Mouse (Mus musculus): ENCODE data around the gene Atp6v1b1.

Gene Atp6v1b1

DNA sequence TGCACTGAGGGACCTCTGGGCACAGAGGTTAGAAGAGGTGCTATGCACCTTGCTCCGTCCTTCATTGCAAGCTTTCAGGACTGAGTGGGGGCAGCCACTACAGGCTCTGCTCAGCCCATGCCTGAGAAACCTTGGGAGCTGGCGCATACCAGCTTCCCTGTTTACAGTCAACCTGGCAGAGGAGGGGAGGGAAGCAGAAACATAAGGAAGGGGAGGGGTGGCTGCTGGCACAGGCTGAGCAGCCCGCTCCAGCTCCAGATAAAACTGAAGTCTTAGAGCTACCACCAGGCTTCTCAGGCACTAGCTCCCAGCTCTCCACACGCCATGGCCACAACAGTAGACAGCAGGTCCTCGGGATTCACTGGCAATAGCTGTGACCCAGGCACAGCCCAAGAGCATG is at the start of gene Atp6v1b1:
Gene Atp6v1b1, plus strand, starts transcription at position 230 of the 400 bp plus-strand sequence.
- DNase-seq (ENCODE audit: low read depth, low spot score): no peak

- DNase-seq (ENCODE audit: low read depth, low spot score): peak; percentile 68
These were observed 49.0 kb upstream of the Atp6v1b1 start for GRCm38 (mm10) chr6:83693835-83694234.

DNA sequence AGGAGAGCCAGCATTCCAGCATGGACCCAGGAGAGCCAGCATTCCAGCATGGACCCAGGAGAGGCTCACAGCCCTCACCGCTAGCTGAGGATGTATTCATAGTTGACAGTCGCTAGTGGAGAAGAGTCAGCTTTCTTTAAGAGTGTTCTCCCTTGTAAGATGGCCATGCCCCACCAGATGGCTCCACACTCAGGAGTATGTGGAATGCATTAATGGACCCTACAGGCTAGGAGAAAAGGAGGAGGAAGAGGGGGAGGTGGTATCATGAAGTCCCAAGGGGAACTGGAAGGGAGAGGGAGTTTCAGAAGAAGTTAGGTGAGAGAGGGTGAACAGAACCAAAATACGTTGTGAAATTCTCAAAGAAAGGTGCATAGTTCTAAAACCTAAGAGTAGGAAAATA is 47.1 kb upstream of the Atp6v1b1 start:
- DNase-seq (ENCODE audit: low read depth, low spot score): no peak

- DNase-seq (ENCODE audit: low read depth, low spot score): no peak
These were observed 46.1 kb upstream of the Atp6v1b1 start for GRCm38 (mm10) chr6:83696684-83697083.

GRCm38 (mm10) chr6:83697932-83698331 is 44.9 kb upstream of the Atp6v1b1 start:
- DNase-seq (ENCODE audit: low read depth, low spot score): no peak

- DNase-seq (ENCODE audit: low read depth, low spot score): no peak
These were observed 42.8 kb upstream of the Atp6v1b1 start for GRCm38 (mm10) chr6:83699971-83700370.

- DNase-seq (ENCODE audit: low read depth, low spot score): no peak
These were observed 41.8 kb upstream of the Atp6v1b1 start for GRCm38 (mm10) chr6:83701001-83701400.

- no peak for DNase-seq (ENCODE audit: low read depth, low spot score)
These were observed 40.4 kb upstream of the Atp6v1b1 start for GRCm38 (mm10) chr6:83702146-83702999.

GRCm38 (mm10) chr6:83703000-83703721 is 39.6 kb upstream of the Atp6v1b1 start:
- DNase-seq (ENCODE audit: low read depth, low spot score): no peak

- DNase-seq (ENCODE audit: low read depth, low spot score): no peak
These were observed 39.1 kb upstream of the Atp6v1b1 start for GRCm38 (mm10) chr6:83703722-83704078.

DNA sequence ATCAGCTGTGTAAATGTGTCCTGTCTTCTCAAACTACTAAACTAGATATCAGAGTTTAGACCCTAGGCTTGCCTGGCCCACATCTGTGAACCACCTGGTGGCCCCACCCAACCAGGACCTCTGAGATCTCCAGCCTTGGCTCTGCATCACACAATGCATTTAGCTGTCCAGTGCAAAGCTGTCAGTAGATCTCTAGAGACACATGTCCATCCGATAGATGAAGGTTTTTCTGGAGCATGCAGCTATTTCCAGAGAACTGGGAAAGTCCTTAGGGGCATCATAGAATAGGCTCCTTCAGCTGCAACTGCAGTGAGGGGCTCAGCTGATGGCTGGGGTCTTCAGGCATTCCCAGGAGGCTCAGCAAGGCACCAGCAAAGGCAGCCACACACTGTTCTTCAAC is 38.5 kb upstream of the Atp6v1b1 start:
- DNase-seq (ENCODE audit: low read depth, low spot score): no peak

DNA sequence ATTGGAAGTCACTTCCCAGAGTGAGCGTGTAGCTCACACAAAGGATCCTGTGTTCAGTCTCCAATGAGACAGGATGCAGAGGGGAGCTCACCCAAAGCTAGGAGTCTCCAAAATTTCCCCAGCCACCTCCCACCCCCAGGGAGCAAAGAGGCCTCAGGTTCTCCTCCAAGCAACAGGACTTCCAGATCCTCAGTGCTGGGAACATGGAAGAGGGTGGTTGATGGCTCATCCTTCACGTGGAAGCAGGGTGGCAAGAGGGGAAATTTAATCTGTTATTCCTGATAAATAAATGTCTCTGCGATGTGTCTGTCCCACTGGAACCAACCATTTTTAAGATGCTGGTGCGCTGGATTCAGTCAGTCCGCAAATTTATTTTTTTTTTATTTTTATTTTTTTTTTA is 38.1 kb upstream of the Atp6v1b1 start:
- DNase-seq (ENCODE audit: low read depth, low spot score): no peak

DNA sequence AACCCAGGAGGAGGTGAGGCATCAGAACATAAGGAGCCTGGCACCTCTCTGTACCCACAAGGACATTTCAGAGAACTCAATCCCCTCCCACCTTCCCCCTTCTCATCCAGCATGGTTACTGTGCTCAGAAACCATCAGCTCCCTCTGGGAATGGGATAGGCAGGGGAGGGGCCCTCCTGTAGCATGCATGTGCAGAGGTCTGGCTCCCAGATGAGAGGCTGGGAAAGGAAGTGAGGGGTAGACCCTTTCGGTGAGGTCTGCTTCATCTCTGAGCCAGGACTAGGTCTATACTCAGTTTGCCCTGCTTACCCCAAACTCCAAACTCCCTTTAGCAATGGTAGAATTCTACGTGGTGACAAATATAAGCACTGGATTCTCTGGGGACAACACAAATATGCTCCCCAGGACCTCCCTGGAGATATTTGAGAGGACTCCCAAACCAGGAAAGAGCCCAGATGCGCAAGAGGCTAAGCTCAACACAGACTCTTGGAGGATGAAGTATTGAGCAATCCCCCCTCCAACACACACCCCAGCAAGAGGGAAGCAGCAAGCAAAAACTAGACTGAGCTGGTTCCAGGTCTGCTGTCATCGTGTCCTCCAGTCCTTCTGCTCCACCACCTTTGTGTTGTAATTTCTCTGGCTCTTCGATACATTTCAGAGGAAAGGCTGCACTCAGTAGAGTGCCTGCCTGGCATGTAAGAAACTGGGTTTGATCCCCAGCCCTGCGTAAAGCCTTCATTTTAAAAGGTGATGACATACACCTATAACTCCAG is 34.9 kb upstream of the Atp6v1b1 start:
- DNase-seq (ENCODE audit: low read depth, low spot score): no peak

GRCm38 (mm10) chr6:83710361-83711066 is 32.3 kb upstream of the Atp6v1b1 start:
- no peak for DNase-seq (ENCODE audit: low read depth, low spot score)

GRCm38 (mm10) chr6:83711067-83711675 is 31.6 kb upstream of the Atp6v1b1 start, which contains the start of gene Vax2:
Vax2 (plus strand) TSS chr6:83711264.
- DNase-seq (ENCODE audit: low read depth, low spot score): peak; percentile 86

DNA sequence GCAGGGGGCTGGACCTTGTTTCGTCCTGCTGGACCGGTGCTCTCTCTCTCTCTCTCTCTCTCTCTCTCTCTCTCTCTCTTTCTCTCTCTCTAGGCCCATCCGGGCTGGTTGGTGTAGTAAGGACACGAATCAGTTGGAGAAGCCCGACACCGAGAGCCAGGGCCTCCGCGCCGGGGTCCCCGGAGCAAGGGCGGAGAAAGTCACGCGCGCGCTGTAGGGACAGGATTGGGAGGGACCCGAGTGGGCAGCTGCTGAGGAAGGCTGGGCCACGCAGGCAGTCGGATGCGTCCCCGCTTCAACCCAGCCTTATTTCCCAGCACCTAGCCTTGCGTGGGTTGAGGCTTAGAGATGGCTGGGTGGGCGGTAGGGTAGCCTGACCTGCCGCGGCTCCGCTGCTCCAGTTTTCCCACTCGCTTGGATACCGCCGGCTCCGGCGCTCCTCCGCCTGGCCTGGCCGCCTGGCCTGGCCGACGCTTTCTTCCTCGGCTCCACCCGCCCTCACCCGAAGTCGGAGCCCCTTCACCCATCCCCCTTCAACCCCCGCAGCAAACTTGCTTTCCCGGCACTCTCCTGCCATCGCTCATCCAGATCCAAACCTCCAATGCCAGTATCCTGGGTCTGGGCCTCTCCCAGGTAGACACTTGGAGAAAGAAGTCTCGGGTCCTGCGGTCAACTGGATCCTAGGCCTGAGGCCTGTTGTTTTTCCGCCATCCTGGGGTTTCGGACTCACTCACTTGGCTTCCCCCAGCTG is 30.9 kb upstream of the Atp6v1b1 start:
- DNase-seq (ENCODE audit: low read depth, low spot score): no peak

GRCm38 (mm10) chr6:83713271-83714136 is 29.3 kb upstream of the Atp6v1b1 start:
- no peak for DNase-seq (ENCODE audit: low read depth, low spot score)

GRCm38 (mm10) chr6:83714221-83715123 is 28.3 kb upstream of the Atp6v1b1 start:
- no peak for DNase-seq (ENCODE audit: low read depth, low spot score)
